Mouse (Mus musculus): ENCODE measurements around the gene Ncapg2.

Ncapg2 gene

DNA sequence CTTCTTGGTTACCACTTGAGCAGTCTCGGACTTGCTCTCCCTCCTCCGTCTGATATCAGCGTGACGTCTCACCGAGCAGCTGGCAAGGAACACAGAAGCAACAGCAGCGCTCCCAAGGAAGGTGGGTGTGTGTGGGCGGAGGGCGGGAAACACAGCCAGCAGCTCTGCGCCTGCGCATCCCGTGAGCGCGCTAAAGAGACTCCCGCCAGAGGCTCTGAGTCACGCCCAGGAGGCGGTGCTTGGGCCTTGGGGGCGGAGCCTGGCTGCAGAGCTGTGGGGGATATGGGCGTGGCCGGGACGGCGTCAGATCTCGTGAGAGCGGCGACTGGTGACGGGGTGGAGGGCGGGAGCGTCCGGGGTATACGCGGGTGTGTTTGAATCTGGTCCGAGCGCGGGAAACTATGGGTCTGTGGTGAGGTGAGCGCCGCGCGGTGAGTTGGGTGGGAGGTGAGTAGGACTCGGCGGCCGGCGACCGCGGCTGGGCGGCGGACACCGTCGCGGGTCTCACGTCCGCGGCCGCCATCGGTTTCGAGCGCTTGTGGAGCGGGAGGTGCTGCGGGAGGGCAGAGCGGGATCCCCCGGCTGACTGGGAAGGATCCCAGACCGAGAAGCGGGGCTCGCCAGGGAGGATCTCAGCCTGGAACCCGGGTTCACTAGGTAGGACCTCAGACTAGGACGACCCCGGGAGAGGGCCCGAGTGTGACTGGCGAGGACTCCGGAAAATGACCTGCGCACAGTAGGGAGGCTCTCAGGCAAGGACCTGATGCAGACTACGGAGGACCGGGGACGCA lies at the start of gene Ncapg2:
Ncapg2 (plus strand) TSS at position 358 of the 791 bp plus-strand sequence.
- peak; percentile 98 for DNase-seq (ENCODE audit: low spot score)

DNA sequence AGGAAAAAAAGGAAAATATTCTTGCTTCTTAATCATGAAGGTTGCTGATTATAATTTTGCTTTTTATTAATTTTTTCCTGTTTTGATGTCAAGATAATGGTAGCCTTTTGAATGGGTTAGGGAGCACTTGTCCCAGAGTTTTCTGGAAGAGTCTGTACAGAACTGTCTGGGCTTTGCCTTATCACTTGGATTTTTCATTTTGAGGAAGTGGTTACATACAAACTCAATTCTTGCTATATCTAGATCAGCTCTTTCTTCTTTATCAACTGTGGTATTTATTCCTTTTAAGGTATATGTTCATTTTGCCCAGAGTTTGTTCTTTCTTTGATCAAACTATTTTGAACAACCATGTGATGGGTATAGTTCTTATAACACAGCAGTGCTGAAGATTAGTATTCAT lies 43.1 kb upstream of the Ncapg2 start:
- DNase-seq (ENCODE audit: low spot score), result no peak

DNA sequence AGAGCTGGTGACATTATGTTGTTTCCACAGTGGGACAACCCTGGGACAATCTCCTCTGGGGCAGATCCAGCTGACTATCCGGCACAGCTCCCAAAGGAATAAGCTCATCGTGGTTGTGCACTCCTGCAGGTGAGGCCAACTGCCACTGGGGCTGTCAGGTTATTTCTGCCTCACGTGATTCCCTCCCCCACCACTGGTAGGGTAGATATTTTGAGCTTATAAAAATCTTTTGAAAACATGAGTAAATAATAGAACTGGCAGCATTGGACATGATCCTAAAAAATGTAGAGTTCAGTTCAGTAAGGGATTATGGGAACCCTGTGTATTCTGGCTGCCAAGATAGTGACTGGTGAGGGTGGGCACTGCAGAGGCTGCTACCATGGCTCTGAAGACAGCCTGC lies 38.3 kb upstream of the Ncapg2 start:
- DNase-seq (ENCODE audit: low spot score), result no peak

DNA sequence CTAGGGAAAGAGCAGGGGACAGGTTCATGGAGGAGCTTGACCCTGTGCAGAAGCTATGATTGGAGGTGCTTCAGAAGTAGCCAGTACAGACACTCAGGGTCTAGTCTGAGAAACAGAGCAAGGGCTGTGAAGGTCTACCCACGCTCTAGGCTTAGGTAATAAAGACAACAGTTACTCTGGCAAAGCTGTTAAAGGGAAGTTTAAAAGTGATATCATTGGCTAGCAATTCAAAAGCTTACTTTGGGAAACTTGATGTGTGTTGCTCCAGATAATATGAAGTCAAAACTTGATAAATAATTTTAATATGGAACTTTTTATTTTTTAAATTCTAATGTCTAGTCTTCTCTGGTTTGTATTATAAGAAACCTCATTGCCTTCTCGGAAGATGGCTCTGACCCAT lies 37.9 kb upstream of the Ncapg2 start:
- DNase-seq (ENCODE audit: low spot score), result no peak

DNA sequence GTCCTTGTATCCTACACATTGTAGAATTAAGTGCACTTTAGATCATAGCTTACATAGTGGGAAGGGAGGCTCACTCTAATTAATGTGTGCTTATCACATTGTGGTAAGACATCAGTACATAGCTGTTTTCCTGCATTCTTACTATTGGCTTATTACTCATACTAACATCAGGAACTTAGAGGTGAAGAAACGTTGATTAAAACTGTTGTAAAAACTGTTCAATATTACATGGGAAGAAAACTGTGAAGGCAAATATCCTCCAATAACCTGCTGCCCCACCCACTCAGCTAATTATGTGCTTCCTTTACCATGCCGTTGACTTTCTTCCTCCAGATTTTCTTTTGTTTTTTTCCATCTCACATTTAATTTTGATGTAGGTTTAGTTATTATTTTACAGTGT lies 36.3 kb upstream of the Ncapg2 start:
- no peak for DNase-seq (ENCODE audit: low spot score)

DNA sequence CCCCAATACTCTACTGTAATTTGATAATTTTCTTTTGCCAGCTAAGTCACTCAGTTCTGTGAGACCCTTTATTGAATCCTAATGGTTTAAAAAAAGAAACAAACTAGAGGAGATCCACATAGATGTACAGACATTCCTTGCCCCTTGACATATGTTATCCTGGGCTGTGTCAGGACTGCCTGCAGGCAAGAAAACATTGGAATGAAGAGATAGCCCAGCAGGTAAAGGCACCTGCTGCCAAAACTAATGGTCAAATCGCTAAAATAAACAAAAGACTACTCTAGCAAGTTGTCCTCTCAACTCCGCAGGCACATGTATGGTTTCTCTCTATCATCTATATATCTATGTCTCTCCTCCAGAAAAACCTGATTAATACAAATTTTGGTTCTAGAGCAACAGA lies 22.1 kb upstream of the Ncapg2 start:
- DNase-seq (ENCODE audit: low spot score), result no peak

DNA sequence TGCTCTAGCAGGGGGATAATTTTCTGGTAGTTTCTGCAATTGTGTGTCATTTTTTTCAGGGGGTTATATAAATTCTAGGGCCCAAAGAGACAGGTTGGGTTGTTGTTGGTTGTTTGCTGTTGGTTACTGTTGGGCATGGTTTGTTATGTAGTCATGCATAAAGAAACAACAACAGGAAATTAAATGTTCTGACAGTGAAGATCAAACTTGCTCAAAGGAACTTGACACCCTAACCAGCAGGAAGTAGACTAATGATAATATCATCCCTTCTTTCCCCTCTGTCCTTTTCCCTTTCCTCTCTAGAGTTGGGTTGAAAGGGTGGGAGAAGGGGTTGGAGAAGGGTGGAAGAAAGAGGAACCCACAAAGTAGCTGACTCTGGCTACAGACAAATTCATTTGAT lies 21.2 kb upstream of the Ncapg2 start:
- DNase-seq (ENCODE audit: low spot score), result no peak

DNA sequence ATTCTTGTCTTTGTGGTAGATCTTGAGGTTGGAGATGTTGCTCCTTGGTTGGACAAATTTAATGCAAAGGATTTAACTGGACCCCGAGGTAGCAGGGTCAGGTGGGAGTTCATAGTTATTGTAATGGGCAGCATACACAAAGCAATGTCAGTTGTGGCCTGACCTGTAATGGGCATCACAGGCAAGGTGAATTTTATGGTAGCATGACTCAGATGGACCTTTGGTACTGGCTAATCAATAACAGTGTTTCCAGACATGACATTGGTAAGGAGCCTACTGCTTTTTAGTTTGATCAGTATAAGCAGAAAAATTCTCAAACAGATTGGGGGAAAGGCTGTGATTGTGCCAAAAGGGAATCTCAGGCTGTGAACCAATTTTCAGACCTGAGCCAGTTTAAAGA lies 18.4 kb upstream of the Ncapg2 start:
- DNase-seq (ENCODE audit: low spot score), result no peak

DNA sequence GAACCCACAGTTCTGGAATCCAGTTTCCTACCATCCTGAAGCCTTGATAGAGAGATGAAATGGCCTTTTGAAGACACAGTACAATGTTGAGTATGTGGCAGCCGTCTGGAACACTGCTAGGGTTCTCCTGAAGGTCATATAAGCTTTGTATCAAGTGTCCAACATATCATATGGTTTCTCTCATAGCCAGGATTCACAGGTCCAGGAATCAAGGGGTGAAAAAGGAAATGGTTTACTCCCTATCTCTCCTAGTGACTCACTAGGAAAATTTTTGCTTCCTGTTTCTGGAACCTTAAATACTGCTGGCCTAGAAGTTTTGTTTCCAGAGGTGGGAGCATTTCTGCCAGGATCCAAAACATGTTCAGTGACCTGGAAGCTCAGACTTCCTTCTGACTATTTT lies 15.3 kb upstream of the Ncapg2 start:
- no peak for DNase-seq (ENCODE audit: low spot score)

DNA sequence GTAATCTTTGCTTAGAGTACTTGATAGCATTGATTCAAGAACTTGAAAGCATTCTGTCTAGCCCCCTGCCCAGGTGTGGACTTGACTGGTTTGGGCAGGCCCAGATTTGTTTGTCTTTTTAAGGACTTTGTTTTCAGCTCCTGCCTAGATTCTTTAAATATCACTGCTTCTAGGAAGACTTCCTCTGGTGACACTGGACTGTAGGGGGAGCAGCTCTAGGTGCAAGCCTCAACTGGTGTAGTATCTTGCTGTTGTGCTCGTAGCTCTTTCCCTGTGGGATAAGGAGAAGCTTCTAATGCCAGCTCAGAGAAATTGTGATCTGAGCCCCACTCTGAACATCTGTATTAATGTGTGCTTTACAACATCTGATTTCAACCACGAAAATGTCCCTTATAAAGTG lies 10.9 kb upstream of the Ncapg2 start:
- DNase-seq (ENCODE audit: low spot score), result no peak

DNA sequence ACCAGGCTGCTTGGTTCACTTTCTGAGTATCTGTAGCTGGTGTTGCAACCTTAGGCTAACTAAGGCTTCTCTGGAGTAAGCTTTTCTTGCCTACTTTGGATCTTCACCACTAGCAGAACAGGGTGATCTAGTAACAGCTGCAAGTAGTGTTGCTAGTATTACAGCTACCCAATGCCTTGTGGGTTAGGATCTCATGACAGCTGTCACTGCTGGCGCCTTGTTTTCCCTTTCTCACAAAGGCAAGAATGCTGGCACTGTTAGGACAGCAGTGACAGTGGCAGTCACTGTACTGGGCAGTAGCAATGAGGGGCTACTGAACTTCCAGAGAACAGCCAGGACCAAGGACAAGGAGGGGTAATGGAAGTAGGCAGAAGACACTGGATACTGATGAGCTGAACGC lies 9.9 kb upstream of the Ncapg2 start:
- DNase-seq (ENCODE audit: low spot score), result no peak

DNA sequence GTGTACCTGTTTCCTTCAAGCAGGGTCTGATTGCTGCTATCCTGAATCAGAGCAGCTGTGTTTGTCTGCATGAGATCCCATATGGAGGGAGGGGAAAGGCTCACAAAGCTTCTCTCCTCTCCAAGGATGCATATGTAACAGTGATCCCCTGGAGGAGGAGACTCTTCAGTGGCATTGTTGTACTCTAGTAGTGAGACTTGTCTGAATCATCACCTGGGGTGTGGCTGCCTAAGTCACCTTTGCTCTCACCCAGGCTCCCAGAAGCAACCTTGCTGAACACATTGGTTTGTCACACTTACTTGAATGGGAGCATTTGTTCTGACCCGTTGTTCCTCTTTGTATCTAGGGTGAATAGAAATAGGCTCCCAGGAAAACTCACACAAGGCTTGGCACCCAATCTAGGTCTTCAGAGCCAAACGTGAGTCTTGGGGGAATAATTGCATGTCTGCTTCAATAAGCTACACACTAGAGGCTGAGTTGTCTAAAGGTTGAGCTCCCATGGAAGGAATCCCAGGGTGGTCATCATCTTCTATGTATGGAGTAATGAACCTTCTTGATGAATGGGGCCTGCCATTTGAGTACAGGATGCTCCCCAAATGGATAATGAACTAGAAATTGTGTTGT lies 9.0 kb upstream of the Ncapg2 start:
- DNase-seq (ENCODE audit: low spot score), result no peak

DNA sequence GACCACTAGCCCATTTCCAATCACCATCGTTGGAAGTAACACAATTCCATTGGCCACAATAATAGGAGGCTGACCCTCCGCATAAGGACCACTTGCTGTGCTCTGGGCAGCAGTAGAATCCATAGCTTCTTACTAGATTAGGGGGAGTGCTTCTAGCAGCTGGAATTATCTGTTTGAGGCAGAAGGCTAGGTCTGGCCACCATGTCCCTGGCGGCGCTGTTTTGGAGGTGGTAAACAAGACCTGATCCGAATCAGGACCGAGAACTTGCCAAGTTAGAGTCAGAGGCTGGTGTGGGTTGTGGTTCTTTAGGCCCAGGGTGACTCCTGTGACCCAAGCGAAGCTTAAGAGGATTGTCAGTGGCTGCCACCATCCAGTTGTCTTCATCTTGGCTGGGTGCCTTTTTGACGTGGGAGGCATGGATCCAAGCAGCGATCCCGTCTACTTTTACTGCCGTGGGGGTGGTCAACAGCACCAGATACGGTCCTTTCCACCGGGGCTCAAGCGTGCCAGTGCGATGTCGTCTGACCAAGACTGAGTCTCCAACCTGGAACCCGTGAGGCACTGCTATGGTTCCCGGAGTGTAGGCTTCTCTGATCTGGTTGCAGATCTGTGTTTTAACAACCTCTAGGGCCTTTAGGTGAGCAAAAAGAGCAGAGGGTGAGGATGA lies 1.1 kb upstream of the Ncapg2 start:
- no peak for DNase-seq (ENCODE audit: low spot score)

DNA sequence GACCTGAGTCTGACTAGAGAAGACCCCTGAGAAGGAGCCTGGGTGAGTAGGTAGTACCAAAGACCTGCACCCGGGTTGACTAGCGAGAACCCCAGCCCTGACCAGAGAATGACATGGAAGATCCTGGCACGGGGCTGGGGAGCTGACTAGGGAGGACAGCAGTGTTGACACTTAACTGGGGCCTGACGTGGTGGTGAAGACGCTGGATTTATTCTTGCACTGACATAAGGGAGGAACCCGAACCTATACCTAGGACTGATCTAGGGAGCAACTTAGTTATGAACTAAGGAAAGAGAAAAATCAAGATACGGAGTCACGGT lies 594 bp downstream of the Ncapg2 start:
- DNase-seq (ENCODE audit: low spot score), result no peak

DNA sequence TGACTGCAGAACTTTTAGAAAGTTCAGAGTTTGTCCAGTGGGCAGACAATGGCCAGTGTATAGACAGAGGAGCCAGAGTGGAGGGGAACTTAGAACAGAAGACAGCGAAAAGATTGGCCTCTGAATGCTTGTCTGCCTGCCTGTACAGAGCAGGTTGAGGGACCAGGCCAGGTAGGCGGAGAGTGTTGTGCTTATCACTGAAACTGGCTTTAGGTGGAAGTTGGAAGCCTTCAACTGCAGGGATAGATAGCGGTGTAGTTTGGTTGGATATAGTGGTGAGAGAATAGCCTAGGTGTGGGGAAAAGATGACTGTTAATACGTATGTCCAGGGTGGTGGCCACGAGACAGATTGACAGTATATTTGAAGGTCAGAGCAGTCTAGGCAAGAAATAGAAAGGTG lies 2.7 kb downstream of the Ncapg2 start:
- no peak for DNase-seq (ENCODE audit: low spot score)

DNA sequence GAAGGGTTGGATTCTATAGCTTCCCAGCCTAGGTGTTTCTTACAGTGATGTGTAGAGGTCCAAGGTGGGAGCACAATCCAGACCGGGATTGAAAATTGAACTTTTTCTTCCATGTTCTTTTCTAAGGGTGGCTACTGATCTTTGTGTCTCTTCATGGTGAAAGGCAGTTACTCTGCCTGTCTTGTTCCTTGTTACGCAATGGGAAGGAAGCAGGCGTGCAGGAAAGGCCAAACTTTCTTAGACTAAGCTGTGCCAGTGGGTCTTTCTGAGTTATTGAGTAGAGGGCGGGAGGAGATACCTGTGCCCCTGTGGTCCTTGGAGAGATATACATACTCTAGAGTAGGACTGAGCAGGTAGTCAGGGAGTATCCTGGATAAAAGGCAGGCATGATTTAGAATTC lies 9.7 kb downstream of the Ncapg2 start:
- DNase-seq (ENCODE audit: low spot score), result no peak

DNA sequence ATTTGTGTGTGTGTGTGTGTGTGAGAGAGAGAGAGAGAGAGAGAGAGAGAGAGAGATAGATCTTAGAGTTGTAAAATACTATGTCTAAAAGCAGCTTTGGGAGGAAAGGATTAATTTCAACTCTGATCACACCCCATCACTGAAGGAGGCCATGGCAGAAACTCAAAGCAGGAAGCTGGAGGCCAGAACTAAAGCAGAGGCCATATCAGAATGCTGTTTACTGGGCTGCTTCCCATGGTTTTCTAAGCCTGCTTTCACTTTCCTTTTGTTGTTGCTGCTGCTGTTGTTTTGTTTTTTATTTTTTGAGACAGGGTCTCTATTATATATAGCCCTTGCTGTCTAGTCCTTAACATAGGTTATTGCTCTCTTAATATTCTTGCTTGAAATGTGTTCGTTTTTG lies 11.3 kb downstream of the Ncapg2 start:
- DNase-seq (ENCODE audit: low spot score), result no peak

DNA sequence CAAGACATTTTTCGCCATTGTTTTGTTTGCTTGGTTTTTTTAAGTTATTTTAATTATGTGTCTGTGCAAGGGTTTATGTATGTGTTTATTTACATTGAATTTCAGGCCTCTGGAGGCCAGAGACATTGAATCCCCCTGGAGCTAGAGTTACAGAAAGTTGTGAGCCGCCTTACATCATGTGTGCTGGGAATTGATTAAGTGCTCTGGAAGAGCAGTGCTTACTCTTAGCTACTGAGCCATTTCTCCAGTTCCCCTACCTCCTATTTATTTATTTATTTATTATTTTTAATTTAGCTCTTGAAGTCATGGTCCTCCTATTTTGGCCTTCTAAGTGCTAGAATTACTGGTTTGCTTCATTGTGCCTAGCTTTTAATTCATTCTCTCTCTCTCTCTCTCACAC lies 16.5 kb downstream of the Ncapg2 start:
- DNase-seq (ENCODE audit: low spot score), result no peak

DNA sequence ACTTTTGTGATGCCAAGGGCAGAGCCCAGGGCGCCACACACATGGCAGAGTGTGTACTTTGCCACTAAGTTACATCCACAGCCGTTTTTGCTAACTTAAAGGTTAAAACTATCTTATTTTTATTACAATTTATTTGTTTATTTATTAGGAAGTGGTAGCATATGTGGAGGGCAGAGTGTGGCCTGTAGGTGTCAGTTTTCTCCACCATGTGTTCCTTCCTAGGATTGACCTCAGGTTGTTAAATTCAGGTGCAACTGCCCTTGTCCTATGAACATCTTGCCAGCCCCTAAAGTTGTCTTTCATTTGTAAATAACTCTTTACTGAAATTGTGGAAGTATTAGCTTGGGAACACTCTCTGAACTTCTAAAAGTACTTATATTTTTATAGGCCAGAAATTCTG lies 20.2 kb downstream of the Ncapg2 start:
- no peak for DNase-seq (ENCODE audit: low spot score)

DNA sequence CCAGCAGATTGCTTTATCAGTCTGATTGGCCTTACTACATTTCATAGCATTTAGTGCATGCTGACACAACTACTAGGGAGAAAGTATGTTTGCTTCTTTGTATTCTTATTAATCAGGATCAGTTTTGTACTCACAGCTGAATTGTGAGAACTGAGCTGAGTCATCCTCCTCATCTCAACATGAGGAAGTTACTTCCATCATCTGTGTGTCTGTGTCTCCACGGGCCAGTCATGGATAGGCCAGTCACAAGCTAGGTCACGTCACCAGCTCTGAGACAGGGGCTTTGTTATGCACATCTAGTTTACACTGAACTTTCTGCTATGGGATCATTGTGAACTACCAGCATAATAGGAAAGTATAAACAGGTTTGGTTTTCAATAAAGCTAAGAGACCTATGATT lies 28.5 kb downstream of the Ncapg2 start:
- no peak for DNase-seq (ENCODE audit: low spot score)

DNA sequence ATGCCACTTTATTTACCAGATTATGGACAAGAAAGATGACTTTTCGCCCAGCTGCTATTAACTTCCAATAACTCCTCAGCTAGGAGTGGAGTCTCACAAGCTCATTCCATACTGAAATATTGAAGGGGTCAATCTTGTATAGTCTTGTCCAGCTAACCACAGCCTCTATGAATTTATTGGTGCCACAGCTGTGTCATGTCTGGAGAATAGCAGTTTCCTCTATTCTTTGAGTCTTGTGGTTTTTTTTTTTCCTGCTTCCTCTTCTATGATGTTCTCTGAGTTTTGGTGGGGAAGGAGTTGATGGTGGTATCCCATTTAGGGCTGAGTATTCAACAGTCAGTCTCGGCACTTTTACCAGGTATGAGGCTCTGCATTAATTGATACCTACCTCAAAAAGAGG lies 30.0 kb downstream of the Ncapg2 start:
- no peak for DNase-seq (ENCODE audit: low spot score)

DNA sequence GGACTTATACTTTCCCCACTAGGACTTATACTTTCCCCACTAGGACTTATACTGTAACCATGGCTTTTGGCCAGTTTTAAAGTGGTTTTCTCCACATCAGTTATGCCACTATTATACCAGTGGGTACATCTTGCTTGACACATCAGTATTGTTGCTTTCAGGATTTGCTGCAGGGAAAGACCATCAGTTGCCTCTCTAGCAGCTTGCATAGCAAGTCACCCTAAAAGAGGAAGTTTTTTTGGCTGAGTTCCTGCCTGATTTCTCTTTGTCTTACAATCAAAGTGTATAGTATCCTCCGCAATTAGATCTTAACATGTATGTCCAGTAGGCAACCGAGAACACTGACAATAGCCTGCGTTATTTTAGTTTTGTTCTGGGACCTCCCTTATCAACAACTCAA lies 30.9 kb downstream of the Ncapg2 start:
- no peak for DNase-seq (ENCODE audit: low spot score)

DNA sequence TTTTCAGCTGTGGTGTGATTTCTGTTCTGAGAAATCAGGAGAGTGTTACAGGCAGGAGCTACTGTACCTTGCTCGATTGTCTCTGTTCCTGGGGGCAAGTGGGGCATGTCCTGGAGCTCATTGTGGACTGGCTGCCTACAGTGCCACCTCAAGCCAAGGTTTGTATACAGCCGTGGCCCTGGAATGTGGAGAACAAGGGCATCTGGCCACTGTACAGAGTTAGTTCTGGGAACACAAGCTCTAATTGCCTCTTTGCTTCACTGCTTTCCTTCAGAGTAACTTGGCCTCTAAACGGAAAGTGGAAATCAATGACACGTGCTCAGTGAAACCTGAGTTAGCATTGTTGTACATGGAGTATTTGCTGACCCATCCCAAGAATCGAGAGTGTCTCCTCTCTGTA lies 33.4 kb downstream of the Ncapg2 start:
- DNase-seq (ENCODE audit: low spot score), result no peak

DNA sequence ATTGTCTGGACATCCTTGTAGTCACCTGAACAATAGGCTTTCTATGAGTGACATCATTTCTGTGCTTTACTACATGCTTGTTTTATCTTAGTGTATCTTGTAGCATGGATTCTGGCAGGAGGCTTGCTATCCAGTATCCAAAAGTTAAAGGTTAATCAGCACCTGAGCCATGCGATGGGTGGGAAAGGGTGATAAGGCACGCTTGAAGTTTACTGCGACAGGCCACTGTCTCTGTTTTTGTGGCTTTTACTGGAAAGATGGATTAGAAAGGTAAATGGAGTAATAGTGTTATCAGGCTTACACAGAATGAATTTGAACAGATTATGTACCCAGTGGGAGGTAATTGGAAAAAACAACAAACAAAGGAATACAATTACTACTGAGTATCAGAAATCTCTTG lies 37.0 kb downstream of the Ncapg2 start:
- DNase-seq (ENCODE audit: low spot score), result no peak
